Mouse (Mus musculus): ENCODE data around the gene Hacd2.

The Hacd2 gene

DNA sequence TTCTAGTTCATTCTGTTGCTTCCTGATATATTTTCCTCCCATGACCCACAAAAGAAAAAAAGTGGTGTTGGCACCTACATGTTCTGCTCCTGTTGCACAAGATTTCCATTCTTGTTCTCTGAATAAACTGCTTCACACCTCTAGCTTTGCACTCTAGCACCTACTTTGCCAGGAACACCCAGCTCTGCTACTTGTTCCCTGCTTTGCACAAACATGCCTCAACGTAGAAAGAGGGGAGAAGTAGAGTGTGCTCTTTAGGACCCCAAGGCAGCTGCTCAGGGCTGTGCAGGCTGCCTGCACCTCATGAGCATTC lies 32.9 kb downstream of the Hacd2 start:
- DNase-seq (ENCODE audit: low spot score), result no peak

DNA sequence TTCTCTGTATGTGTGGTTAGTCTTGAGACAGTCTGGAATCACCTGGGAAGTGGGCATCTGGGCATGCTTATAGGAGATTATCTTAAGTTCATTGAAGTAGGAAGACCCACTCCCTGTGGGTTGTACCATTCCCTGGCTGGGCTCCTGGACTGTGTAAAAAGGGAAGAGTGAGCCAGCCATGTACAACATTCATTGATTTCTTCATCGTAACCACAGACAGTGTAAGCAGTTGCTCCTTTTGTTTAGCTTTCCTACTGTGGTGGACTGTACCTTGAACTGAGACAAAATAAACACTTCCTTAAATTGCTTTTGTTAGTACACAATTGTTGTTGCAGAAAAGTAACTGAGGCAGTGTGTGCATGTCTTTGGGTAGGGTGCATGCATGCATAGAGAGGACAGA lies 33.6 kb downstream of the Hacd2 start:
- DNase-seq (ENCODE audit: low spot score), result no peak

DNA sequence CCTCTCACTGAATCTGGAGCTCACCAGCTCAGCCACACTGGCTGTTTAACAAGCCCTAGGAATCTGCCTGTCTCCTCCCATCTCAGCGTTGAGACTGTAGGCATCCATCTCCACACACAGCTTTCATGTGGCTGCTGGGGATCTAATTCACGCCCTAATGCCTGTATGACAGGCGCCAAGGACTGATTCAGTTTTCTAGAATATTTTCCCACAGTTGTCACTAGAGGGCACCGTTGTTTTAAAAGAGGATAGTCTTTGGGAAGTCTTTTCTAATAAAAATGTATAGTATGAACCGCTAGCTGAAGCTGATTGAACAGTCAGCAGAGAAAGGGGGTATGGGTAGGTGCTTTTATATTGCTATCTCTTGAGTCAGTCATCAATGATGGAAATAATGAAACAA lies 34.1 kb downstream of the Hacd2 start:
- DNase-seq (ENCODE audit: low spot score), result no peak

DNA sequence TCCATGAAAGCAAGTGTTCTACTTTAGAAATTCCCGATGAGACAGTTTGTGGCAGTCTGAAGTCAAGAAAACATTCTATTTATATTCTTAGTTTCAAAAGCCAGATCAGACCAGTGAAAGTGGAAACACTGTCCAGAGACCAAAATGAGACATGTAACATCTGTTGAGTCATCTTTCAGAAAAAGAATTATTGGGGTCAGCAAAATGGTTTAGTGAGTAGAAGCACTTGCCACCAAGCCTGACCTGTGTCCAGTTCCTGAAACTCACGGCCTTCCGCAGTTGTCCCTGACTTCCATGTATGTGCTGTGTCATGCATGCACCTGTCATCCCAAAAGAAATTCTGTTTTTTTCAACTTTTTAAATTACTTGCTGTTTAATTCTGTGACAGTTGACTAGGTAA lies 34.6 kb downstream of the Hacd2 start:
- DNase-seq (ENCODE audit: low spot score), result no peak

DNA sequence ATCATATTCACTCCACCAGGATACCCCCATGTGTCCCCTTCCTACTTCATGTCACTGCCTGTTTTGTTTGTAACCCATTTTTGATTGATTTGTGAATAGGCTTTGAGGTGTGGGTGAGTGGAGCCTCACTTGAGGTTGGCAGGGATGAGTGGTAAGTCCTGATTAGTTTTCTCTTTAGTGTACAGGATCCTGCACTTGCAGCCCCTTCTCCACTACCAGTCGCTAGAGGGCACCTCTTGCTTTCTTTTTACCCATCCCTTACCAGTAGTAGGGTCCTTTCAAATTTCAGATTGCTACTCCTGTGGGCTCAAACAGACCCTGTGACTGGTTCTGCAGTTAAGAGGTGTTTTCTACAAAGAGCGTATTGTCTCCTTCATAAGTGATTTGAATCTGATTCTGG lies 38.8 kb downstream of the Hacd2 start:
- DNase-seq (ENCODE audit: low spot score), result no peak

DNA sequence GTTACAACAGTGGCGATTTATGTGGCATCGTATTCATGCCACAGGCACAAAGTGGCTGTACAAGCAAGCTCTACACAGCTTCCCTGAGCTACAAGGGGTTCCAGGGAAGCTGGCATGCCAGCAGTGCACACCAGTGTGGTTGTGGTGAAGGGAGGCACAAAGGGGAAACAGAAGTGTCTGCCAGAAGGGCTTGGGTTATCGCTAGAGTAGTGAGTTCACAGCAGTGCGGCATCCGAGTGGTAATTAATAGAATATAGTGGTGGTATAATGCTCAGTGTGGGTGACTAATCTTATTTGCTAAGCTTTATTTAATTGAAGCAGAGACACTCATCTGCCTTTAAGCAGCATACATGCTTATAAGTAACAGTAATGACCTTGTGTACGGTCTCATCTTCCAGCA lies 43.5 kb downstream of the Hacd2 start:
- DNase-seq (ENCODE audit: low spot score), result no peak

DNA sequence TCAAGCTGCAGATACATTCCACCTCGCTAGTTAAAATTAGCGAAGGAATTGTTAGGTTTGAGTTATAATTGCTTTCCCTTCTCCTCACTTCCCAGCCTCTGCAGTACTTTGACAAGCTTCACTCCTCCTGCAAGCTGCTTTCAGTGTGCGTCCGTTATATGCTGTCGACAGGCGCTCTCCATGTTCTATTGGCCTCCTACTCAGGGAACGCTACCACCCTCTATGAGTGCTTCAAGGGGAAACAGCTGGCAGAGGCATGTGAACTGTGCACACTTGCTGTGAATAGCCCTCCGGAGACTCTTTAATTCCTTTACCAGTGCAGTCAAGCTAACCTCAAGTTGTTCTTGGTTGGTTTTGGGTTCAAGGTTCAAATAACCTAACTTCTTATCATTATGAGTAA lies 44.9 kb downstream of the Hacd2 start:
- DNase-seq (ENCODE audit: low spot score), result no peak

DNA sequence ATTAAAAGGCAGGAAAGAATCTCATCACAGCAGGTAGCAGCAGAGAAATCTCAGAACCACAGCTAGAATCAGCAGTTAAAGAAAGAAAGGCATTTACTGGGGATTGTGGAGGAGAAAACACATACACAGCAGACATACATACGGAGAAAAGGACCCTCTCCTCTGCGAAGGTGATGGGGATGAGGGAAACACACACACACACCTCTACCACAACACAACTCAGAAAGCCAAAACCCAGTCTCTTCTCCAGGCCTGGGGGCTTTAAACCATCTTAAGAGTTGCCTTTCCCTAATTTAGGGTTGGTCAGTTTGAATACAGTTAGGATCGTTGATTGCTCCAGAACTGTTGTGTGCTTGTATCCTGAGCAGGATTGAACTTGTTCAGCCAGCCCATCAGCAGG lies 45.4 kb downstream of the Hacd2 start:
- DNase-seq (ENCODE audit: low spot score), result no peak

DNA sequence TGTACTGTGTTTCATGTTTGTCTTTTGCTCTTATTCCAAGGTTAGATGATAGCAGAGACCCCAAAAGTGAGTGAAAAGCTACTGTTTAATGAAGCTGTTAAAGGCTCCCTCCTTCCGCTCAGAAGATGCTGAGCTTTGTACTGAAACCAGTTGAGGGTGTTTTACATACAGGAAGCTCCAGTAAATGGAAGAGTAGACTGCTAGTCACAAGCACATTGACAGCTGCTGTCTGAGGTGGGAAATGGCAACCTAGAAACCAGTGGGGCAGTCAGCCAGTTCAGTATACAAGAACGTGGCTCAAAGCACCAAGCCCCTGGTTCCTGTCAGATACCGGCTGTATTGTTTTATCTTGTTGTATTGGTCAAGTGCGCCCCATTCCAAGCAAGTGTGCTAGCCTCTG lies 46.7 kb downstream of the Hacd2 start:
- DNase-seq (ENCODE audit: low spot score), result no peak

DNA sequence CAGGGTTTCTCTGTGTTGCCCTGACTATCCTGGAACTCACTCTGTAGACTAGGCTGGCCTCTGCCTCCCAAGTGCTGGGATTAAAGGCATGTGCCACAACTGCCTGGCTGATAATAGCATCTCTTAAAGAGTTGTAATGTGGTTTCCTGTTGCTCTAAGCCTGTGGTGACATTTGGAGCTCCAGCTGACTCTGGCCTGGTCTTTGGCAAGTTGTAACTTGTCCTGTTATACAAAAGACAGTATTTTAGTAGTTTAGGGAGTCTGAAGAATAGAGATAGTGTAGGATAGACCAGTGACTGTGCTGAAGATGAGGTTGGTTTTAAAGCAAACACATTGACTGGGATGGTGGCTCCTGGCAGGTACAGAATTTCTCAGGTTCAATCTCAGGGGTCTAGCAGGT lies 52.2 kb downstream of the Hacd2 start:
- no peak for DNase-seq (ENCODE audit: low spot score)

DNA sequence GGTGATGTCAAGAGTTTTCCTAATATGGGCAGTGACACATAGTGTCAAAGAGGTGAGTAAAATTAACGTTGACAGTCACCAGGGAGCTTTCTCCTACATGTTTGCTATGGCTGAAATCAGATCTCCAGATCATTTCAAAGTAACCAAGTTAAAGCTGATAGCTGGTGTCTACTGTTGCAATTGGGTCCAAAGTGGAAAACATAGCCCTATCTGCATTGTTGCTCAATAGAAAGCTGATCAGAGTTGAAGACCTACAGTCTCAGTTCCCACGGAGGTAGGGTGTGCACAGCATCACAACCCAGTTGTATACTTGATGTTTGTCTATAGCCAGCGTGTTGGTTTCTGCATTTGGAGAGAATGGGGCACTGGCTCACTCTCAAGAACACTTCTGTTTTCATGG lies 53.4 kb downstream of the Hacd2 start:
- no peak for DNase-seq (ENCODE audit: low spot score)

DNA sequence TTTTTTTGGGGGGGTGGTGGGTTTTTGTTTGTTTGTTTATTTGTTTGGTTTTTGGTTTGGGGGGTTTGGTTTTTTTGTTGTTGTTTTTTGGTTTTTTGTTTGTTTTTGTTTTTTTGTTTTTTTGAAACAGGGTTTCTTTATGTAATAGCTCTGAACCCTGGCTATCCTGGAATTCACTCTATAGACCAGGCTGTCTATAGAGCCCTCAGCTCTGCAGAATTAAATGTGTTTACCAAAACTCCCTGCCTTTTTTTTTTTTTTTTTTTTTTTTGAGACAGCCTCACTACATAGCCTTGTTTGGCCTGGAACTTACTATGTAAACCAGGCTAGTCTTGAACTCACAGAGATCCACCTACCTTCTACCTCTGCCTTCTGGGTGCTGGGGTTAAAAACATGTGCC lies 71.3 kb downstream of the Hacd2 start:
- no peak for DNase-seq (ENCODE audit: low spot score)

DNA sequence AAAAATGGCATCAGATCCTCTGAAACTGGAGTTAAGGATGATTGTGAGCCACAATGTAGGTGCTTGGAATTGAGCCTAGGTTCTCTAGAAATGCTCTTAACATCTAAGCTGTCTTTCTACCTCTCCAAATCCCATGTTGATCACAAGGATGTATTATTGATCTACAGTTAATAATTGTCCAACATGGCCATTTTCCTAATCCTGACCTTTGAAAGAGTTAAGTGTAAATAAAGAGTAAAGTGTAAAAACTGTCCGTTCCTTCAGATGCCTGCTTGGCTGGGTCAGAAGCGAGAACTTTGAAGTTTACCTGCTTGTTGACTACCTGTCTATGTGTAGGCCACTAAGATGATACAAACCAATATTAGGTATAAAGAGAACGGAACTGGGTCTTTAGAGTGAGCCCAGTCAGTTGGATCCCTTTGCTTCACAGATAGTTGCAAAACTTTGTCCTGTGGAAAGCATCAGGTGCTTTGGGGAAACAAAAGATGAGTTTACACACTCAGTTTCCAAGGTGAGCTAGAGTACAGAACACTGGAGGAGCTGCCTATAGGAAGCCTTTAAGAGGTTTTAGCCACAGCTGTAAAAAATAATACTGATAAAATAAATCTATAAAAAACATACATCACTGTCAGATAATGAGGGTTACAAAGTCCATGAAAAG lies 75.8 kb downstream of the Hacd2 start:
- no peak for DNase-seq (ENCODE audit: low spot score)

DNA sequence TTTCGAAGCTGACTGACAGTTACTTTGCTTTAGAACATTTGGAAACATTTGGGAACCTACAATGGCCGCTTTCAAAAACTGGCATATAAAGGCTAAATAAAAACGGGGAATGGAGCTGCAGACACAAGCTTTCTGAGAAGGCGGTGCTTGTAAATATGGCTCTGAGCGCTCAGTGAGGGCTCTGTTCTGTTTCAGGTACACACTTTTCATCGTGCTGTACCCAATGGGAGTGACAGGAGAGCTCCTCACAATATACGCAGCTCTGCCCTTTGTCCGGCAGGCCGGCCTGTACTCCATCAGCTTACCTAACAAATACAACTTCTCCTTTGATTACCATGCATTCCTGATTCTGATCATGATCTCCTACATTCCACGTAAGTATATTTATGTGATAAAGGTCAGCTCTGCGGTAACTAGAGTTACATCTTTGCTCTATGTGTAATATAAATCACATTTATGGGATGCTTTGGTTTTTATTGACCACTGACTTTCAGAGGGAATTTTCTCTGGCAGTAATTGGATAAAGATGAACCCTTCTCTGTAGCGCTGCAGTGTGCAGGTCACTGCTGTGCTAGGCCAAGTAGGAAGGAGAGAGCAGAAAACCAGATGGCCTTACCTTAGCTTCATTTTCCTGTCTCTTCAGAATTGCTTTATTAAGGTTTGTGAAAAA lies 79.7 kb downstream of the Hacd2 start:
- DNase-seq (ENCODE audit: low spot score), result no peak

DNA sequence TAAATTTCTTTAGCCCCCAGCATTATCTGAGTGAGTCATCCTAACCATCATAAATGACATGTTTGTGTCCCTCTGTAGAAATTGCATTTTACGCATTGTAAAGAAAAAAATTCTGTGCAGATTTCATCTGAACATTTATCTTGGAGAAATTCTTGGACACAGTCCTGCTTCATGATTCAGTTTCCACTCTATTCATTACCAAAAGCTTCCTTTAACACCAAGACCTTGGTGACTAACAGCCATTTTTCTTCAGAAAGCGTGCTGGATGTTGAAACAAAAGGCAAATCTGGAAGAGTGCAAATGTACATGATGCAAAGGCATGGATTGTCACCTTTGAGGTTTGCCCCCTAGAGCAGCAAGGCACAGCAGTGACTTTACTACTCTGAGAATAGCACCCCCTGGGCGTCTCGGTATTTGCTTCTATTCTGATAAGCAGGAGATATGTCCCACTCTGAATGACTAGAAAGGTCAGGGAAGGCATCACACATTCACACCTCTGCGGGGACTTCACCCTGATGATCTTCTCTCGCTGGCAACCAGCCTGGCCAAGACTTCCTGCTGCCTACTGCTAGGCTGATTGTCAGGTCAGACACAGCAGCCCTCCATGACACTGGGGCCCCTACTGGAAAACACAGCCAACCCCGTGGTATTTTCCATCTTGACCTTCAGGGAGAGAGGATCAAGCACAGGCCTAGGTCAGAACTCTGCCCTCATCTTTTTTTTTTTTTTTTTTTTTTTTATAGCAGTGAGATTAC lies 80.8 kb downstream of the Hacd2 start:
- no peak for DNase-seq (ENCODE audit: low spot score)

DNA sequence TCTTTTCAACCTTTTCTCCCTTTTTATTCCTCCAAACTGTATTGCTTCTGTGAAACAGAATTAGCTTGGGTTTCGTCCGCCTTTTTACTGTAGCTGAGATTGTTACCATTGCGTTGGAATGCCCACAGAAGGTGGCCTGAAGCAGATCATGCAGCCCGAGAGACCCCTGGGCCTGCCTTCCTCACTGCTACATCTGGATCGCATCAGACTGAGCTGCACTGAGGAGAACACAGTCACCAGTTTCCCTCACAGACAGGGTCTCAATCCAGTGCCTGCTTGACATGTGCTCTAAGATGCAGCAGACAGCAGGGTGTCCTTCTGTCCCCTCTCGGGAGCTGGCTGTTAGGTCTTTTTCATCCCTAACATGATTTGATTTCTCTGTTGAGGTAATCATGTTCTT lies 85.8 kb downstream of the Hacd2 start:
- no peak for DNase-seq (ENCODE audit: low spot score)

DNA sequence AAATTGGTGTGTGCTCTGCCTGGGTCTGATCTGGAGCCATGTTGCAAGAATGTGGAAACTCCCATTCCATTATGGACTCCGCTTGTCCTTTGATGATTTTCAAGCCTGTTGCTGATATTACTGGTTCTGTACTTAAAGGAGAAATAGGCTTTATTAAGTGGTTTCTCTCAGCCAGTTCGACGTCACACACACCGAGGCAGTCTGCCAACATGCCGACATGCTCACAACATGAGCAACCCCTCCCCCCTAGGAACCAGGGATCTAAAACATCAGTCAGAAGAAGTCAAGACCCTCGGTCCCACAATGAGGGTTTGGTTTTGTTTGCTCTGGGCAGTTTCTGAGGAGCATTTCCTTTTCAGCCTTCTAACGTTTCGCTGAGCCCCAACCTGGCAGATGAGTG lies 86.9 kb downstream of the Hacd2 start:
- no peak for DNase-seq (ENCODE audit: low spot score)

DNA sequence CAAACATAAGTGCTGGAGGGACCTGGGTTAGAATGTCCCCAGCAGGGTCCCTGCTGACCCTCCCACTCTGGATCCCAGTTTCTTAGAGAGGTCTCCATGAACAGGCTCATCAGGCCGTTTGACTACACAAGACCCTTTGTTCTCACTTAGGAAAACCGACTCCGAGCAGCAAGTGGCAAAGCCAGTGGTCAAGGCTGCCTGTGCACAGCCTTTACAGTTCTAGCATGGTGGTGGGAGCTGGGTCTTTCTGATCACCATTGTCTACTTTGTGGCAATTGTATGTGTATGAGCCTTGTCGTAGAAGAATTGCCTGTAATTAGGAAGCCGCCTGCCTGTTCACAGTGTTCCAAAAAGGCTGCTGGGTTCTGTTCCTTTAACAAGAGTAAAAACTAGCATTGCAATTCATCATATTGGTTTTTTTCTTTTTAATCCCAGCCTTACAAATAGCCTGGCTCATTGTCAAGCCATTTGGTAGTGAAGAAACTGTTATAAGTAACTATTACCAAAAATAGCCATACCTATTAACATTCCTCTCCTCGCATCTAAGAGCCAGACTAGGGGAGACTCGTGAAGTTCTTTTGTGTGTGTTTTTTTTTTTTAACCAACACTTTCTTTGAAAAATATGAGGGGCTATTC lies 87.5 kb downstream of the Hacd2 start:
- no peak for DNase-seq (ENCODE audit: low spot score)

DNA sequence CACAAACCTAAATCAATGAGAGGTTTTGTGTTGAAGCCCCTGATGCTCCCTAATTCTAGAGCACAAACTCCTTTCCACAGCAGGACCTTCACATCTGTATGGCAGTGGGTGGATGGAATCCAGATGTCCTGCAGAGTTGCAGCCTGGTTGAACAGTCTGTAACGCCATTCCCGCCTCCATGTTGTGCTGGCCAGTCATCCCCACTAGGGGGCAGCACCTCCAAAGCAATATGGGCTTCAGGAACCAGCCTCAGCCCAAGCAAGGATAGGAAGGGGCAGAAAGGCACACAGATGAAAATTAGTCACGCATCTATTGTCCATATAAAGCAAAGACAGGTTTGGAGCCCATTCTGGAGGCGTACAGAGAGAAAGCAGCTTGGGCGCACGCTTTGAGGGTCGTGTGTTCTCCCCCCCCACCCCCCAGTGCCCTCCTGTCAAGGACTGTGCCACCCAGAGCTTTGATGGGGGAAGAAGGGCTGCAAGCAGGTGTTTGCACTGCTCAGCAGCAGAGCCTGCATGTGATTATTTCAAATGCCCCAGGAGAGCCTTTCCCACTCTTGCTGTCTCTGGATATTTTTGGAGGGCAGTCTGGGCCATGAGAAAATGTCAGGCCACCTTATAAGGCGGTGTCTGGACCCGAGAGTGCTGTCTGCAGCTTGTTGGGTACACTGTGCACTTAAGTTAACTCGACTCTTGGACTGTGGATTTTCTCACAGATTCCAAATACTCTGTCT lies 88.3 kb downstream of the Hacd2 start:
- DNase-seq (ENCODE audit: low spot score), result peak; percentile 82

DNA sequence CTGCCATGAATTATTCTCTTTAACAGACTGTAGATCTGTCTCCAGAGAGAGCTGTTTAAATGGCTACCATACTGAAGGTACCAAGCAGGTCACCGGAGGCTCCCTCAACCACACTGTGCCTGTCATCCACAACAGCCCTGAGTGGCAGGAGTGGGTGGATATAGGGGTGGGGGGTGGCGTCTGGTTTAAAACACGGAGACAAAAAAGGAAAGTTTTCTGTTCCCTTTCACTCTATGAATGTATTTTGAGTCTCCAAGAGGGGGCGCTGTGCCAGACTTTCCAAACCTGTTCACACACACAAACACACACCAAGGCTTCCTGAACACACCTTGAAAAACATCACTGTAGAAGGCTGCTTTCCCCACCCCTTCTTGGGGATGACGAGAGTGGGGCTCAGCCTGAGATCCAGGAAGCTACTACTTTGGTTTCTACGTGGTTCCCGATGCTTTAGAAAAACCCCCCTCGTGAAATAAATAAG lies 89.0 kb downstream of the Hacd2 start:
- no peak for DNase-seq (ENCODE audit: low spot score)

DNA sequence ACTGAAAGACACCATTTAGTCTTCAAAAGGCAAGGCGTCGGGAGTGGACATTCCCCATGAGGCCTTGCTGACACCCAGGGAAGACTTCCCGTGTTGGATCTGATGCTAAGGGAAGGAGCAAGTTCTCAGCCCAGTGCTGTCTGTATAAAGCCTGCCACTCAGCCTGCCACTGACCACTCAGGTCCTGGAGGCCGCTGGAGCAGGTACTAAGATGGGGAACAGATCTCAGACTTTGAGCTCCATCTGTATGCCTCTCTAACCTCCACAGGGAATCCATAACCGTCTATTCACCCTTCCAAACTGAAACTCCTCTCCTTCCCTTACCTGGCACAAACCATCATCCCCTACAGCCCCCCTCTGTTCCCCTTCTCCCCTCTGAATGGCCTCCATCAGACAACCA lies 91.3 kb downstream of the Hacd2 start:
- no peak for DNase-seq (ENCODE audit: low spot score)

DNA sequence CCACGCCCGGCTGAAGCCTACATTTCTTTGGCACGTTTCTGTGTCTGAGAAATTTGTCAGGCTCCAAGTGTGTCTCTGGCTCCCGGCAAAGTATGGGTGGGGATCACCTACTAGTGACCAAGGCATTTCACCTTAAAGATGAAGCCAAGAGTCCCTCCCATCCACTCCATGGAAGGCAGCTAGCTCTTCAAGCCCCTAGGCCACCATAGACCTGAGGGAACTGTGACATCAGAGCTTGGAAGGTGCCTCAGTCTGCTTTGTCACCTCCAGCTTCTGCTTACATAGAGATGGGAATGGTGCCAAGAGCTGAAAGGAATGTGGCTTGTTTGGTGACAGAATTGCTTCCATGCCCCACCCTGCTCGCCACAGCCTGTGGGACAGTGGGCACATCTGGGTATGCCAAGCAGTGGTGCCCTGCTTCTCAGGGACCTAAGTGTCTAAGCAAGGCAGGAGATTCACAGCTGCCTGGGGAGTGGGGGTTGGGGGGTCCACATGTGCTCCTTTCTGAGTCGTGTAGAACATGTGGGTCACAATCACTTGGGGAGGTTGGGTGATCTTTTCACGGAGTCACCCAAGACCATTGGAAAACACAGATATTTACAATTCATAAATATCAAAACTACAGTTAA lies 94.2 kb downstream of the Hacd2 start:
- no peak for DNase-seq (ENCODE audit: low spot score)

Data from urinary bladder, postnatal 25 days (tissue).